Mouse (Mus musculus): ENCODE measurements at regions not wholly inside any gene's neighbourhood (a gene's known extent, or its start where the extent isn't known, plus 50 kb on each side); places are given as distances from the start of the nearest gene placed in this dataset.
A peak's percentile ranks its signal among the peaks of the same experiment; 100 is the strongest.

- peak; percentile 78 for DNase-seq (ENCODE audit: low read depth, low spot score)
These were observed 1334.7 kb downstream of the Fam181b start for GRCm38 (mm10) chr7:94414351-94414750.

- DNase-seq (ENCODE audit: low read depth, low spot score) = no peak
These were observed 1335.7 kb downstream of the Fam181b start for GRCm38 (mm10) chr7:94415319-94415718.

- no peak for DNase-seq (ENCODE audit: low read depth, low spot score)
These were observed 1351.8 kb downstream of the Fam181b start for GRCm38 (mm10) chr7:94431470-94431869.
